Mouse (Mus musculus): Measurements from ENCODE around the gene Notch4.
"Not testable (repeated sequence)": the region's sequence is repeated elsewhere in the genome, so short reads cannot be mapped to it uniquely, and the experiment has no call there.

Gene Notch4

GRCm38 (mm10) chr17:34564003-34564421 lies at the start of gene Notch4:
Notch4 (plus strand) TSS chr17:34564268.
- DNase-seq: no peak

- DNase-seq: no peak
Measured at GRCm38 (mm10) chr17:34516514-34516913, 47.6 kb upstream of the Notch4 start.

- DNase-seq: no peak
Measured at GRCm38 (mm10) chr17:34517252-34517651, 46.8 kb upstream of the Notch4 start, which contains the start of gene Btnl6. Btnl6 (minus strand) TSS chr17:34517352.

- DNase-seq: no peak
Measured at GRCm38 (mm10) chr17:34517795-34518194, 46.3 kb upstream of the Notch4 start.

GRCm38 (mm10) chr17:34518571-34518970 lies 45.5 kb upstream of the Notch4 start:
- not testable (repeated sequence) for DNase-seq

DNA sequence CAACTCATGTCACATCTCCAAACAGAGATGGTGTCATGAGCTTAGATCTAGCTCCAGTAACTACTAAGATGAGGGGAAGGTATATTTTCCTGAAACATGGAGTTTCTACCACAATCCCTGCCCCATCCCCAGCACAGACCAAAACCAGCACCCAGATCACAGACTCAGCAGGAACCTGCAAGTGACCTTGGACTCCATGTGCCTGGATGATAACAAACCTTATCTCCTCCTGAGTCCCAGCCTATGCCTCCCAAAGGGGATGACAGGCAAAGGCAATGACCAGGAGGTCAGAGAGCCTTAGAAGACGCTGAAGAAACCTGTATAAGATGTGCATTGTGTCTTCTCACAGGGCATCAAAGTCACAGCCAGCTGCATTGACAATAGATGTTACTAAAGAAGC lies 45.1 kb upstream of the Notch4 start:
- no peak for DNase-seq

- no peak for DNase-seq
Measured at GRCm38 (mm10) chr17:34532671-34533070, 31.4 kb upstream of the Notch4 start.

- DNase-seq: not testable (repeated sequence)
Measured at GRCm38 (mm10) chr17:34543567-34543966, 20.5 kb upstream of the Notch4 start.

DNA sequence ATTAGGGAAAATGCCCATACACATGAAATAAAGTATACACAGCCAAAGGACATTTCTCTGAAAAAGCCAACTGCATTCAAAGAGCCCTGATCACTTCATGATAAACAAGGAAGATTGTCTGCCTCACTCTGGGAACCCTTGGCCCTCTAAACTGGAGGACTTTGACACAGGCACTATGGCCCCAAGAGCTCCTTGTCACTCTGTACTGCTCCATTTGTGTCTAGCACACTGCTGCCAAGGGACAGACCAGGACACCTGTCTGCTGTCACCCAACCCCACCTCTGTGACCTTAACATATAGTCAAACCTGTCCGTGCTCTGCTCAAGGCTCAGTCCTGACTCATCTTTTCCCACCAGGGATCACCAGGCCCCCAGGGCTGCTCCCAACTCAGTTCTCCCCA lies 17.3 kb upstream of the Notch4 start:
- DNase-seq: no peak

- no peak for DNase-seq
Measured at GRCm38 (mm10) chr17:34547601-34548000, 16.5 kb upstream of the Notch4 start.

- DNase-seq: no peak
Measured at GRCm38 (mm10) chr17:34549156-34549555, 14.9 kb upstream of the Notch4 start.

DNA sequence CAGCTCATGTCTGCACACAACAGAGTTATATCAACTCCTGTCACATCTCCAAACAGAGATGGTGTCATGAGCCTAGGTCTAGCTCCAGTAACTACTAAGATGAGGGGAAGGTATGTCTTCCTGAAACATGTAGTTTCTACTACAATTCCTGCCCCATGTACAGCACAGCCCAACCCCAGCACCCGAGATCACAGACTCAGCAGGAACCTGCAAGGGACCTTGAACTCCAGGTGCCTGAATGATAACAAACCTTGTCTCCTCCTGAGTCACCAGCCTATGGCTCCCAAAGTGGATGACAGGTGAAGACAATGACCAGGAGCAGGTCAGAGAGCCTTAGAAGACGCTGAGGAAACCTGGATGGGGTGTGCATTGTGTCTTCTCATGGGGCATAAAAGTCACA lies 14.2 kb upstream of the Notch4 start:
- DNase-seq: no peak

DNA sequence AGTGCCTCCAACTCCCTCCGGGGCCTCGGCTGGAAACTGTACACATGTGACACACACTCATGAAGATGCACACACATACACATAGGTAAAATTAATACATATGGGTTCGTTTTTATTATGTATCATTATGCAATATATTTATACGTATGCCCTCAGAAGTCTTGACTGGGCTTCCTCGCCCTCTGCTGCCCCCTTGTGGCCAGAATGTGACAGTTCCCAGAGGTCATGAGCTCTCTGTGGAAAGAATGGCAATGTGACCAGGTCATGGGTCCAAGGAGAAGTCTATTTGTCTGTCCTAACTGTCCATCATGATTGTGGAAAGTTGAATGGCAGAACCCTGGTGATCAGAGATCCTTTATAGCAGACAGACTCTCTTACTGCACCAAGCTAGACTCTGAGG lies 8.6 kb upstream of the Notch4 start:
- peak; percentile 61 for DNase-seq

DNA sequence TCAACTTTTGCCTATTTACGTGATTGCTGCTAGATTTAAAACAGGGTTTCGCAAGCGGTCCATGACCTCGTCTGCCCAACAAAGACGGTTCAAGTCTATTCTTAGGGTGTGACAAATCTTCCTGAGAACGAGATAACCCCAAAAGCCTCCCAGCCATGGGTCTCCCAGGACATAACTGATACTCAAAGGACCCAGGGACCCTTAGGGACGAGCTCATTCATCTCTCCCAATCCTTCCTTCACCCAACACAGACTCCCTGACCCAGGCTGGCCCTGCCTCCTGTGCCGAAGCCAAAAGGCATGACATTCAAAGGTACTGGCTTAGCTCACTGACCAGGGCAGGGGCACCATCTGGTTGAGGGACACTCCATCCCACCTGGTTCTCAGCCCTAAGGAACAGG lies 7.7 kb upstream of the Notch4 start:
- DNase-seq: no peak

DNA sequence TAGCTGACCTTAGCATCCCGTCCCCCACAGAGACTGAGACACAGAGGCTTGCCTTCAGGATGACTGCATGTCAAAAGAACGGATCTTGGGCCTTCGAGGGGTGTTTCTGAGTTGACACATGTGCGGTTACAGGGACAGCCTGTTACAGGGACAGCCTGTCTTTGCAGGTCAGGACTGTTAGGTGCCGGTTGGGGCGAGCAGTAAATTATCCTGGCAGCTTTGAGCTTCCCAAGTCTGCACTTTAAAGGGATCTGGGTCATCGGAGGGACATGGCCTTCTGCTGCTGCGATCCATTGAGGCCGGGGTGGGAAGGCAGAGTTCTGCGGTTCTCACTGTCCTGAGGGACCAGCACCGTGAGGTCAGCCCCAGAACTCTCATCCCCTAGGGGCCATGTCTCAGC lies 6.7 kb upstream of the Notch4 start:
- no peak for DNase-seq

GRCm38 (mm10) chr17:34559116-34559515 lies 5.0 kb upstream of the Notch4 start:
- no peak for DNase-seq

GRCm38 (mm10) chr17:34559895-34560294 lies 4.2 kb upstream of the Notch4 start:
- DNase-seq: no peak

- DNase-seq: no peak
Measured at GRCm38 (mm10) chr17:34560438-34560837, 3.6 kb upstream of the Notch4 start.

GRCm38 (mm10) chr17:34561200-34561599 lies 2.9 kb upstream of the Notch4 start:
- DNase-seq: no peak

DNA sequence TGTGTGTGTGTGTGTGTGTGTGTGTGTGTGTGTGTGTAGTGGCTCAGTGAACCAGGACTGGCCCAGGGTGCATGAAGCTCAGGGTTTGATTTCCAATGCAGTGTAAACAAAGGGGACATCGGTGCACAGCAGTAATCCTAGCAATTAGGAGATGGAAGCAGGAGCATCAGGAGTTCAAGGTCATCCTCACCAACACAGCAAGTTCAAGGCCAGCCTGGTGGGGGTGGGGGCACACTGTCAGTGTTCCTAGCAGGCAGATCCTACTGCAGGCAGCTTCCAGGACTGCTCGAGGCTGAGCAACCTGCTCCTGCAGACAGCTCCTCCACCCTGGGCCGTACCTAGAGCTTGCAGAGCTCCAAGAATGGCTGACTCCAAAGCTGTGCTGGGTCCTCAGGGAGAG lies 1.5 kb upstream of the Notch4 start:
- no peak for DNase-seq

- no peak for DNase-seq
Measured at GRCm38 (mm10) chr17:34563354-34563753, 714 bp upstream of the Notch4 start.

- DNase-seq: no peak
Measured at GRCm38 (mm10) chr17:34564796-34565195, 728 bp downstream of the Notch4 start.

DNA sequence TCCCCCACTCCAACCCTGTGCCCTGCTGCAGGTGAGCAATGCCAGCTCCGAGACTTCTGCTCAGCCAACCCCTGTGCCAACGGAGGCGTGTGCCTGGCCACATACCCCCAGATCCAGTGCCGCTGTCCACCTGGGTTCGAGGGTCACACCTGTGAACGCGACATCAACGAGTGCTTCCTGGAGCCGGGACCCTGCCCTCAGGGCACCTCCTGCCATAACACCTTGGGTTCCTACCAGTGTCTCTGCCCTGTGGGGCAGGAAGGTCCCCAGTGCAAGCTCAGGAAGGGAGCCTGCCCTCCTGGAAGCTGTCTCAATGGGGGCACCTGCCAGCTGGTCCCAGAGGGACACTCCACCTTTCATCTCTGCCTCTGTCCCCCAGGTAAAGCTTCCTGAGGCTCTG lies 3.2 kb downstream of the Notch4 start:
- no peak for DNase-seq

GRCm38 (mm10) chr17:34568421-34568820 lies 4.4 kb downstream of the Notch4 start:
- no peak for DNase-seq

GRCm38 (mm10) chr17:34569919-34570318 lies 5.9 kb downstream of the Notch4 start:
- DNase-seq: no peak

DNA sequence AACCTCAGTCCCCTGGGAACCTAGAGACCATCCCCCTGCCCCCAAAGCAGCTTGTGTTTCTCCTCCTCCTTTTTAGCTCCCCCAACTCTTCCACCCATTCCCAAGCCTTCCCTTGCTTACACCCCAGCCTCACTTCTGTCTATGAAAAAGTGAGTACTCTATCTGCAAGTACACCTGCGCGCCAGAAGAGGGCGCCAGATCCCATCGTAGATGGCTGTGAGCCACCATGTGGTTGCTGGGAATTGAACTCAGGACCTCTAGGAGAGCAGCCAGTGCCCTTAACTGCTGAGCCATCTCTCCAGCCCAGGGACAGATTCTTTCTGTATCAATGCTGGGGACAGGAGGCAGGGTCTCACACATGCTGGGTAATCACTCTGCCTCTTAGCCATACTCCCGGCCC lies 7.8 kb downstream of the Notch4 start:
- no peak for DNase-seq
